ENCODE assay signal across 15 mouse cellular contexts in genomic region chr6:55324785-55325184, GRCm38 (mm10). TPM values are rescaled to one million over a fixed set of nuclear protein-coding genes. Genes with fewer than 3 reads are reported as not detected.
DNase-seq lines count a peak whose midpoint lies in the region; ATAC-seq and TF ChIP-seq lines count a peak whose summit lies in the region.
"Had no signal": no experiment of that assay in that cellular context is flagged by ENCODE, and none has a peak within 500 bp of the region (broad histone marks: within the 10 kb centered on the region; RNA-seq: fewer than 3 reads in every experiment).

No protein-coding gene starts in this region.

- H3K4me1 ChIP-seq in midbrain, embryonic 10.5 days: peaks cover 7% of the 10 kb centered on the region
- no peaks in the 10 kb centered on the region for H3K4me1 ChIP-seq in midbrain, embryonic 16.5 days (ENCODE audit: control insufficient read depth, insufficient read depth, low read length)
- peaks cover 76% of the 10 kb centered on the region for H3K4me1 ChIP-seq in liver, embryonic 11.5 days (replicated peaks; ENCODE audit: control insufficient read depth, insufficient read depth, low read length)
- H3K4me1 ChIP-seq in stomach, embryonic 15.5 days: peaks cover 26% of the 10 kb centered on the region

- no peak for ATAC-seq in midbrain, embryonic 16.5 days
- ATAC-seq in liver, embryonic 11.5 days (replicated peaks; ENCODE audit: low FRiP score): 0 out of 2 replicates have a peak, but pooled peaks have one; percentile 4
- no peak for ATAC-seq in stomach, embryonic 15.5 days (ENCODE audit: insufficient read depth, low FRiP score, low read depth)

- 50% methylated on average over 1 of the region's 1 CpGs for WGBS in midbrain, embryonic 10.5 days
- WGBS in midbrain, embryonic 16.5 days: 77% methylated on average over 1 of the region's 1 CpGs
- 55% methylated on average over 1 of the region's 1 CpGs for WGBS in liver, embryonic 11.5 days
- 52% methylated on average over 1 of the region's 1 CpGs for WGBS in stomach, embryonic 15.5 days

- H3K4me2 ChIP-seq in midbrain, embryonic 16.5 days (ENCODE audit: low read length): no peak overlapping the region
- peak overlapping the region; percentile 58 for H3K4me2 ChIP-seq in liver, embryonic 11.5 days
- H3K4me2 ChIP-seq in stomach, embryonic 15.5 days: no peak overlapping the region

- TF ChIP-seq CTCF in gastrocnemius, adult 2 months (IDR thresholded peaks at IDR 0.05): peak; percentile 46

- 0 out of 2 replicates have a peak overlapping the region, but pooled peaks have one; percentile 80 for H3K27ac ChIP-seq in gastrocnemius, adult 2 months
- H3K27ac ChIP-seq in midbrain, embryonic 10.5 days (replicated peaks): 0 out of 2 replicates have a peak overlapping the region, but pooled peaks have one; percentile 33
- no peak overlapping the region for H3K27ac ChIP-seq in midbrain, embryonic 16.5 days (ENCODE audit: low read length)
- peak overlapping the region; percentile 53 for H3K27ac ChIP-seq in liver, embryonic 11.5 days (ENCODE audit: low read depth, low read length)
- peak overlapping the region; percentile 60 for H3K27ac ChIP-seq in stomach, embryonic 15.5 days

- no peak overlapping the region for H3K4me3 ChIP-seq in gastrocnemius, adult 2 months
- no peak overlapping the region for H3K4me3 ChIP-seq in midbrain, embryonic 10.5 days
- no peak overlapping the region for H3K4me3 ChIP-seq in midbrain, embryonic 16.5 days (ENCODE audit: low read depth, low read length)
- H3K4me3 ChIP-seq in liver, embryonic 11.5 days (ENCODE audit: low read depth, low read length): no peak overlapping the region
- H3K4me3 ChIP-seq in stomach, embryonic 15.5 days (replicated peaks): no peak overlapping the region
- H3K4me3 ChIP-seq: myocyte had no signal

- no peaks in the 10 kb centered on the region; the same call in 1 of the 2 replicates for H3K27me3 ChIP-seq in midbrain, embryonic 10.5 days (ENCODE audit: low read depth, poor library complexity, severe bottlenecking)
- no peaks in the 10 kb centered on the region for H3K27me3 ChIP-seq in midbrain, embryonic 16.5 days (ENCODE audit: control insufficient read depth, insufficient read depth, low read depth, low read length)
- H3K27me3 ChIP-seq in liver, embryonic 11.5 days (replicated peaks; ENCODE audit: control insufficient read depth, insufficient read depth, low read length): no peaks in the 10 kb centered on the region
- no peaks in the 10 kb centered on the region for H3K27me3 ChIP-seq in stomach, embryonic 15.5 days (replicated peaks)

- no peaks in the 10 kb centered on the region for H3K9me3 ChIP-seq in midbrain, embryonic 10.5 days (replicated peaks)
- no peaks in the 10 kb centered on the region for H3K9me3 ChIP-seq in midbrain, embryonic 16.5 days (replicated peaks; ENCODE audit: control insufficient read depth, low read length, poor library complexity, severe bottlenecking)
- H3K9me3 ChIP-seq in liver, embryonic 11.5 days (ENCODE audit: control insufficient read depth, low read length): no peaks in the 10 kb centered on the region
- no peaks in the 10 kb centered on the region for H3K9me3 ChIP-seq in stomach, embryonic 15.5 days

- no peak overlapping the region for H3K9ac ChIP-seq in midbrain, embryonic 16.5 days (ENCODE audit: low read depth, low read length)
- H3K9ac ChIP-seq in liver, embryonic 11.5 days (ENCODE audit: low read depth, low read length): peak overlapping the region; percentile 34; the same call in 1 of the 2 replicates
- no peak overlapping the region for H3K9ac ChIP-seq in stomach, embryonic 15.5 days

- no peak for DNase-seq in gastrocnemius, adult 2 months
- DNase-seq in gastrocnemius, postnatal 36 days: no peak
- DNase-seq in midbrain, embryonic 10.5 days (ENCODE audit: low spot score): no peak
- no peak for DNase-seq in liver, embryonic 11.5 days (ENCODE audit: low spot score)
- no peak for DNase-seq in frontal cortex, postnatal 14 days (ENCODE audit: low spot score in 2 of 2)
- DNase-seq in gastrocnemius, postnatal 14 days: no peak
- DNase-seq: left cerebral cortex, postnatal 4 days; thymus, postnatal 25 days had no signal

- no peaks in the 10 kb centered on the region for H3K36me3 ChIP-seq in midbrain, embryonic 10.5 days
- H3K36me3 ChIP-seq in midbrain, embryonic 16.5 days (ENCODE audit: control insufficient read depth, insufficient read depth, low read length): no peaks in the 10 kb centered on the region
- no peaks in the 10 kb centered on the region for H3K36me3 ChIP-seq in liver, embryonic 11.5 days (ENCODE audit: control insufficient read depth, insufficient read depth, low read length)
- no peaks in the 10 kb centered on the region for H3K36me3 ChIP-seq in stomach, embryonic 15.5 days

- intact Hi-C loops in gastrocnemius, adult 2 months (cut with DNase I): no loop called here
- intact Hi-C loops in gastrocnemius, postnatal 36 days (cut with DNase I): no loop called here
- intact Hi-C loops in gastrocnemius, postnatal 14 days (cut with DNase I; ENCODE audit: low total_unique reads): no loop called here

RNA-seq across cellular contexts. Expression of gene Aqp1, which starts 11.4 kb away (rescaled TPM):
- total RNA-seq in gastrocnemius, adult 2 months (2021): 100 to 1,000 TPM; 251 to 256 TPM
- 100 to 1,000 TPM; 252 TPM for total RNA-seq in gastrocnemius, postnatal 36 days (2021)
- polyA plus RNA-seq in midbrain, embryonic 10.5 days (2016; fragmentation: Nextera tagmentation; extraction: Ambion mirVana): 0.56 and 1.1 TPM in 2 replicates
- polyA plus RNA-seq in midbrain, embryonic 16.5 days (2015; fragmentation: Nextera tagmentation; extraction: Ambion mirVana): 4.8 and 5.4 TPM in 2 replicates
- polyA plus RNA-seq in liver, embryonic 11.5 days (2014; fragmentation: Nextera tagmentation; extraction: Ambion mirVana): 6.1 and 8.0 TPM in 2 replicates
- polyA plus RNA-seq in stomach, embryonic 15.5 days (2015; fragmentation: Nextera tagmentation; extraction: Ambion mirVana): 18.7 and 22.8 TPM in 2 replicates
- total RNA-seq in gastrocnemius, postnatal 14 days (2021): 100 to 1,000 TPM; 175 to 307 TPM

RNA-seq across cellular contexts. Expression of gene Ghrhr, which starts 51.3 kb away (rescaled TPM):
- total RNA-seq in gastrocnemius, adult 2 months (2021): not detected
- total RNA-seq in gastrocnemius, postnatal 36 days (2021): not detected
- not detected in 2 replicates for polyA plus RNA-seq in midbrain, embryonic 10.5 days (2016; fragmentation: Nextera tagmentation; extraction: Ambion mirVana)
- polyA plus RNA-seq in midbrain, embryonic 16.5 days (2015; fragmentation: Nextera tagmentation; extraction: Ambion mirVana): not detected in 2 replicates
- not detected in 2 replicates for polyA plus RNA-seq in liver, embryonic 11.5 days (2014; fragmentation: Nextera tagmentation; extraction: Ambion mirVana)
- 0.15 TPM in 1 of 2 replicates, not detected in the other for polyA plus RNA-seq in stomach, embryonic 15.5 days (2015; fragmentation: Nextera tagmentation; extraction: Ambion mirVana)
- total RNA-seq in gastrocnemius, postnatal 14 days (2021): not detected
- total RNA-seq: ES-E14; left cerebral cortex, postnatal 4 days; megakaryocyte, adult 5-6 weeks had no signal
- polyA plus RNA-seq: embryonic facial prominence, embryonic 14.5 days; heart, embryonic 14.5 days; myocyte had no signal
